Mouse (Mus musculus): Measurements from ENCODE around the gene Col6a2.

Col6a2 gene

DNA sequence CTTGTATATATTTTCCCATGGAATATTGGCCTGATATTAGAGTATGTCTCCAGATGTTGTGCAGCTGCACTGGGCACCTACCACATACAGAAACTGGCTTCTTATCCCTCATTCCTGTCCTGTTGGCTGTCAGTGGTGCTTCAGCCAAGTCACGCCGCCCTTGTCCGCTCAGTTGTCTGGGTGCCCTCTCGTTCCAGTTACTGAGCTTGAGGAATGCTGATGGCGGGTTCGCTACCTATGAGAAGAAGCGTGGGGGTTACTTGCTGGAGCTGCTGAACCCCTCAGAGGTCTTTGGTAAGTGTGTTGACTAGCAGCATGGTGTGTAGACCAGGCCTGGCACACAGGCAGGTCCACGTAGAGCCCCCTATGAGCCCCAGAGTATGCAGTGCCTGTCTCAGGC is 76.9 kb downstream of the Col6a2 start:
- DNase-seq (ENCODE audit: low spot score): no peak
